Mouse (Mus musculus): ENCODE measurements around the gene Snd1.

DNA sequence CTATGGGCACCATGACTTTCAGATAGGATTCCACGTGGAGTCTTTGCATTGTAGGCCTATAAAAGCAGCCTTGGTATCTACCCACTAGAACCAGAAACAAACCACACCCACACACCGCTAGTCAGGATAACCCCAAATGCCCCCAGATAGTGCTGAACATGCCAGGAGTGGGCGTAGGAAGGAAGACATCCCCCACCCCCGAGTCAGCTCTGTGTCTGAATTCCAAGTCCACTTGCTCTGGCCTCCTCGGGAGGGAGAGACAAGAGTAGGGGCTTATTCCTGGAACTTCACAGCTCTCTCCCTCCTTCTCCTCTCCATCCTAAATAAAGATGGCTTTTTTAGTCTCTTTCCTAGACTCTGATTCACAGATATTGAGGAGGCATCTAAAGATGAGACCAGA is 494.7 kb downstream of the Snd1 start:
- TF ChIP-seq CTCF (IDR thresholded peaks at IDR 0.05) (no peak), EP300 (IDR thresholded peaks at IDR 0.05) (no peak)

All from lung, postnatal 0 days (tissue).